Mouse (Mus musculus) T-cell, adult 2 months (primary cell): ENCODE measurements at regions not wholly inside any gene's neighbourhood (a gene's known extent, or its start where the extent isn't known, plus 50 kb on each side); places are given as distances from the start of the nearest gene placed in this dataset.

ENCODE experiments used
- DNase-seq: peaks from one replicate; pipeline ENCODE4 v3.0.0; 2022; ENCODE audit warnings: low spot score

- no peak for DNase-seq
These were observed 127.5 kb upstream of the Jag1 start for GRCm38 (mm10) chr2:137243914-137244313.

DNA sequence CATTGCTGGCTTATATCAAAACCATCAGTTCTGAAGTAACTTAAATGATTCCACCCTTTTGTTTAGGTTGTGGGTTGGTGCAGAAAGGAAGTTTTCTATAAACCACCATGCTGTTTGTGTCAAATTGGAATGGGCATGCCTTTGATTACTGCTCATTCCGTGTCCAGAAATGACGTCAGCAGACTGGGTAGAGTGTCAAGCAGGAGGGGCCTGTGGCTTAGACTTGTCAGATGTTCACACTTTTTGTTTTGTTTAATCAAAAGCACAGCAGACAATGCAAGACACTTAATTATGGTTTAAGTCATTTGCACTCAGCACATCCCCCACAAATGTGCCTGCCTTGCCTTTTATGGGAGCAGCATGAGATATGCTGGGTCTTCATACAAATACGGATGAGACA, 120.5 kb upstream of the Jag1 start:
- no peak for DNase-seq

DNA sequence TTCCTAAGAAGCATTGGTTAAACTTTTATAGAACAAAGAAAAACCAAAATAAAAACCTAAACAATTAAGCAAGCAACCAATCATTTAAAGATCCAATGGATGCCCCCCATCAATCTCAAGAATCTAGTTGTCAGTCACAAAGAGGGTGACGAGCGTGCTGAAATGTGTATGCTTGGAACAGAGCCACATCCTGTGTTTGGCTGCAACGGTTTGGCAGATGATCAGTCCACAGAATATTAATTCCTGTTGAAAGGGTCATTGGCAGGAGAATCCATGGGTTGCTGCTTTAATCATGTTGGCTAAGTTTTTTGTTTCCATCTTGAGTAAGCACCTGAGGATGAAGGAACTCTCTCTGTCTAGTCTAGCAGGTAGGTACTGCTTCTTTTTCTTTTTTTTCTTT, 117.5 kb upstream of the Jag1 start:
- DNase-seq: no peak

DNA sequence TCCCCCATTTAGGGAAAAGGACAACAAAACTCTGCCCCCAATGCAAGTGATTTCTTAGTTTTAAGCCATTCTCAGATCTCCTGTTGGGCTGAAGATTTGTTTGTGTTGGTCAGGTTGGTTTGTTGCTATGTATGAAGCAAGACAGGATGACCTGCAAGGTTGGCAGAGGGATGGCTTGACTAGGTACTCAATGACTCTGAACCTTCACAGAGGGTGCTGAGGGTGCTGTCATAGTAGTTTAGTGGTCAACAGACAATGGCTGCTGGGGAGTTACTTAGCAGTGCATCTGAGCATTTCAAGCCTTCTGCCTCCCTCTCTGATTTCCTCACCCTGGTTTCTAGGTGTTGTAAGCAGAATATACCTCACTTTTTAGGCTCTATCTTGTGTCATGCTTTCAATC, 114.7 kb upstream of the Jag1 start:
- DNase-seq: no peak

DNA sequence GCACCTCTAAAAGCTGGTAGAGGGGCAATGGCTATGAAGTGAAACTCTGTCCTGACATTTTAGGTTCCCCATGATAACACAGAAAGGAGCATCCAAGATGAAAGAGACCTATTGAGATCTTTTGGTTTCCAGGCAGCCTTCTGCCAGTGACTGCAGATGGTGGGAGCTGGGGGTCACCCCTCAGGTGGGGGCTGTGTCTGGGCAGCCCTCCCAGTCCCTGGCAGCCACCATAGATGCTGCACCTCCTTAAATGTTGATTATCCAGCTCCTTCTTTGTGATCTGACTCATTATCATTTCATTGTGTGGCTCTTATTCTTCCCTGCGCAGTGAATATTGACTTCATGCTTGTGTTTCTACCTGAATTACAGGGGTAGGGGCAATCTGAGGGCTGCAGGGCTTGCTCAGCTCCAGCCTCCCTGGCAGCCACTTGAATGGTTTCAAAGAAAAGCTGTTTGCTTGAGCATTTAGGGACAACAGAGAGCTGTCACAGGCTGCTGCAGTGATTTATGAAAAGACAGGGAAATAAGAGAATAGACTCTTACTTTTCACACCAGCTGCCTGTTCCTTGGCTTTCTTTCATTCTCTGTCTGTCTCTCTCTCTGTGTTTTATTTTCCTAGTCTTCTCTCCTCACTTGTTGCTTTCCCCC, 113.1 kb upstream of the Jag1 start:
- no peak for DNase-seq

DNA sequence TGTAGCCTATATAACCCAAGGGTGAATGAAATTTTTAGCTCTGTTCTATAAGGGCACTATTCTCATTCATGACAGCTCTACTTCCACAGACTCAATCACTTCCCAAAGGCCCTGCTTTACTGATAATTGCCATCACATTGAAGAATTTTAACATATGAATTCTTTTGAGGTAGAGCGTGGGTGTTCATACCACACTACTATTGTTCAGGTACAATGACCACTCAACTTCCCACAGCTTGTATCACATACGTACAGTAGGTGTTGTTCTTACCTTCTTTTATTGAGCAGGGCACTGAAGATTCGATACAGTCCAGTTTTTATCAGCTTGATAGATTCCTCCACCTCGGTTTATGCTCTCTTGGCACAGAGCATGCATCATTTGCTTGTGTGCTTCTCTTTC, 111.1 kb upstream of the Jag1 start:
- DNase-seq: no peak

- DNase-seq: no peak
These were observed 108.5 kb upstream of the Jag1 start for GRCm38 (mm10) chr2:137224702-137225552.

DNA sequence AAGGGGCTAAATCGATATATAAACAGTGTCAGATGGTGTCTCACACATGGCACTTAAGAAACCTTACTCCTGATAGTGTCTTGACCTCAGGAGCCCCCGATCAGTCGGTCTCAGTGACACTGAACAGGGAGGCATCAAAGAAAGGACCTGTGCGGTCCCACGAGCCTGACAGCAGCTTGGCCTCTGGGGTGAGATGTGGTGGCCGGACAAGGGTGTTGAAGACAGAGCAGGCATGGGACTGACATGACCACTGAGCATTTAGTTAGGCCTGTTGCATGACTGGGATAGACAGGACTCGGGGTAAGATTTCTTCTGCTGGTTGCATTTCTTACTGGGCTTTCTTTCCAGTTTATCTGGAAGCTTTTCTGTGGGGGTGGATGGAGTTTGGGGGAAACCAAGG, 99.3 kb upstream of the Jag1 start:
- no peak for DNase-seq

DNA sequence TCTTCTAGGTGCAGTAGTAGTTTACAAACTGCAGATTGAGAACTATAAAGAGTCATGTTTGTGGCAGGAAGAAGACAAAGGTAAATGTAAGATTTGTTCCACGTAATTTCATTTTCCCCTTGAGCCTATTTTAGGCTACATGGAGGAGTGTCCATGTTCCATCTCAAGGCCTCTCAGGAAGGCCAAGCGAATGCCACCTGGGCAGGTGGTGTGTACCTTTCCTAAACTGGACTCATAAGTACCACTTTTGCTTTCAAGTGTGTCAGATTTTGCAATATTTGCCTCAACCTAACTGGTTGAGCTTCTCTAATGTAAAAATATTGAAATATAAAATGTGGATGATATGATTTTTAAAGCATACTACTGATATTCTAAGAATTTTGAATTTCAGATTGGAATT, 91.4 kb upstream of the Jag1 start:
- no peak for DNase-seq

- no peak for DNase-seq
These were observed 87.9 kb upstream of the Jag1 start for GRCm38 (mm10) chr2:137204274-137204850.

- DNase-seq: no peak
These were observed 83.7 kb upstream of the Jag1 start for GRCm38 (mm10) chr2:137200101-137200500.

DNA sequence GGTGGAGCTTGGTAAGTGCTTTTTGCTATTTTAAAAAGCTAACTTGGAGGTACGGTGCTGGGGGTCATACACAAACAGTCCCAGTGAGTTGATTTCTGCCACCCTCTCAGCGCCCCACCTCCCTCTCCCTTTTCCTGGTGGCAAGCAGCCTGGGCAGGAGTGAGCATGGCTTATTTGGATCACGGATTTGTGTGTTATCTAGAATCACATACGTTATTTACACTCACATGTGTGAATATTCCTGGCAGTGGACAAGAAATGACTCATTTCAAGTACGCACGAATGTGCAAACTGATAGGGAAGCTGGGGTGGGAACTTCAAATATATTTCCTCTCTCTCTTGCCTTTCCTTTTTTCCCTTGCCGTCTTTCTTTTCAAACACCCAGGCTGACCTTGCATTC, 75.7 kb upstream of the Jag1 start:
- no peak for DNase-seq

DNA sequence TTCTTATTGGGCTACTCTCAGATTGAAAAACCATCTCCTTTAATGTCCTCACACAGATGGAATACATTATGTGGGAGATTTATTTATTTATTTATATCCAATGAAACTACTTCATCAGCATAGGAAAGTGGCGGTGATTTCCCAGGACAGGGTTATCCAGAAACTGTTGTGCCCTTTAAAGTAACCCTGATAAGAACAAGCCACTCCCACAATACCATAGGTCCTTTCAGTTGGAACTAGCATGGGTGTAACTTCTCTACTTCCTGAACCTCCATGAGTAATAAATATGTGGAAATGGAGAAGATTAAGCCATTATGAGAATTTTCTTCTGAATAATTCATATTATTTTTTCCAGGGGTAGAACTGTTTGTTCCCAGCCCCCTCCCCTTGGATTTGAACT, 52.7 kb upstream of the Jag1 start:
- DNase-seq: no peak

DNA sequence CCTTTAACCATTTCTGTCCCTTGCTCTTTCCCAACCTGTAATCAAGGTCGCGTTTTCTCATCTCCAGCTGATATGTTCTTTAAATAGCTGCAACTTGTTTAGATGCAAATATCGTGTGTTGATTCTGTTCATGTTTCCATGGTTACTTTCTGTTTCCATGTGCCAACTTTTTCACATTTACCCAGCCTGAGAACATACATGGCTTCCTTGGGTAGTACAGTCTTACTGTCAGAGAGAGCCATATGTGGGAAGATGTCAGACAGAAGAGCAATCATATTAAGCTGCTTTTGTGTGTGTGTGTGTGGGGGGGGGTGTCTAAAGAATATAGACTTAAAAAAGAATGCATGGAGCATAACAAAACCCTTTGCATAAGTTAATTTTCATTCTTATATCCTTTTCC, 52.2 kb upstream of the Jag1 start:
- DNase-seq: no peak
